Mouse (Mus musculus) common myeloid progenitor, adult 5-6 weeks (primary cell): ENCODE results near the gene St7l. TPM values are rescaled to one million over a fixed set of nuclear protein-coding genes. Genes with fewer than 3 reads are reported as not detected.
A peak's percentile ranks its signal among the peaks of the same experiment; 100 is the strongest.

Experiments used
- ATAC-seq: replicated peaks from 2 replicates; pipeline ENCODE4 v1.8.0; 2016; ENCODE audit warnings: low read depth, mild to moderate bottlenecking, moderate TSS enrichment, inconsistent platforms; ENCODE audit not compliant: poor library complexity, severe bottlenecking
- total RNA-seq: library from RNA; stranded (forward); fragments of 200-1000, 187-1606 nt; gene quantifications from 2 replicates; pipeline ENCODE4 v1.2.3, GENCODE M21; 2017

St7l gene
- total RNA-seq, 1 experiment from 2014 or later: 21.7 TPM

GRCm38 (mm10) chr3:104888585-104888984 lies 24.8 kb downstream of the St7l start:
- no peak for ATAC-seq

DNA sequence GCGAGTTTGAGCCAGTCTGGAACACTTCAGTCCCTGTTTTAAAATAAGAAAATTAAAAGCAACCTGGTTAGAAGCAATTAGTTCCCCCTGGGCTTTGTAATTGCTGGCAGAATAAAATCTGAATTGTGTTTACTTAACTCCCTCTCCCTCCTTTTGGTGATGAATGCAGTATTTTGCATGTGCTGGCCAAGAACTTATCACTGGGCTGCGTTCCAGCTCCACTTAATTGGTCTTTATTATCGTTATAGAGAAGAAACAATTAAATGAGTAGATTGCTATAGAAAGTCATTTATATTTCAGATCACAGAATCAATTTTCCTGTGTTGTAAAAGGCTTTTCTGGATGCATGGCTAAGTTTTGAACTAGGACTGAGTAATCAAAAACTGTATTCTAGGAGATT lies 32.3 kb downstream of the St7l start:
- no peak for ATAC-seq

DNA sequence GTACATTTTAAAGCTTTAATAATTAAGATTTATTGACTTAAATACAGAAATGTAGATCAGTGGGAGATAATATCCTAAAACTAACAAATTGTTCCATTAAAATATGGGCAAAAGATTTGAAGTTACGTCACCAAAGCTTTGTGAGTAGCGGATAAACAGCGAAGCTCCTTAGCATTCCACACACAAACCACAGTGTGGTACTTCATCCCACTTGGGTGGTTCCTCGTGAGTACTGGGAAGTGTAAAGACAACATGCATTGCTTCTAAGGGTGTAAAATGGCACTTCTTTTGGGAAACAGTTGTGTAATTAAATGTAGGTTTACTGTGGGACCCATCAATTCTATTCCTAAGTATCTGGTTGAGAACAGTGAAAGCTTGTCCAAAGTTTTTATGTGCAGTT lies 37.3 kb downstream of the St7l start:
- ATAC-seq: no peak

DNA sequence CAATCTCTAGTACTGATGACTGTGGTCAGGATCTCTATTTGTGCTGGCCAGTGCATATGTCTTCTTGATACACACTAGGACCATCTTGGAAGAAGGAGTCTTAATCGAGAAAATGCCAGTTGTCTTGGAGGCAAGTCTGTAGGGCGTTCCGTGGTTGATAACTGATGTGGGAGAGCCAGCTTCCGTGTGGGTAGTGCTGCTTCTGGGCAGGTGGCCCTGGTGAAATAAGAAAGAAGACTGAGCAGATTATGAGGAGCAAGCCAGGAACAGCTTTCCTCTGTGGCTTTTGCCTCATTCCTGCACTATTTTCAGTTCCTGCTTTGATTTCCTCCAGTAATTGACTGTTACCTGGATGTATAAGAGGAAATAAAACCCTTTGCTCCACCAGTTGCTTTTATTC lies 41.6 kb downstream of the St7l start:
- ATAC-seq: no peak

DNA sequence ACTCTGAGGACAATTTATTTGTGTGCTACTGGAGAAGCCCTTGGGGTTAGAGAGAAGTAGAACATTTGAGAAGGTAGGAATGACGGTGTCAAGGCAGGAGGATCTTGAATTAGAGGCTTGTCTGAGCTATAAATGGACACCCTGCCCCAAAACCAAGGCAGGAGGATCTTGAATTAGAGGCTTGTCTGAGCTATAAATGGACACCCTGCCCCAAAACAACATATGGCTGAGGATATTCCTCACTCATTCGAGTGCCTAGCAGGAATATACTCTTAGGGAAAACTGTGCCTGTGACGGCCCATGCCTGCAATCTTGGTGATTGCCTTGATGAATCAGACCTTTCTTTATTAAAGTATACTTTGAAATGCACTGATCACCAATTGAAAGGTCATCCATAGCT lies 42.2 kb downstream of the St7l start:
- no peak for ATAC-seq

GRCm38 (mm10) chr3:104909195-104909594 lies 45.4 kb downstream of the St7l start:
- no peak for ATAC-seq

DNA sequence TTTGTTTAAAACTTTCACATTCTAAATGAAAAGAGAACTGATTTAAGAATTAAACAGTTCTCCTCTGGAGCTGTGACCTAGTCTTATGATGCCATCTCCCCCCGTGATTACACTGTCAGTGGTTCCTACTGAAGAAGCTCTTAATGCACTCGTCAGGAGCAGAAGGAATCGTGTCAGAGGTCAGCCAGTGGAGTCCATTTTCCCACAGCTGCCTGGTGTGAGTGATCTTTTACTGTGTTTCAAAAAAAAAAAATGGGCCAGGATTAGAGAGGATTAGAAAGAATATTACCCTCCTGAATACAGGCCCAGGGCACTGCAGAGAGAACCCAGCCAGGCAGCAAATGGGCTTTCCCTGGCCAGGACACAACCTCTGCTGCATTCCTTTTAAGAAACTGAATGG lies 51.2 kb downstream of the St7l start:
- ATAC-seq: no peak

GRCm38 (mm10) chr3:104929385-104929784 lies 65.6 kb downstream of the St7l start:
- ATAC-seq: no peak

DNA sequence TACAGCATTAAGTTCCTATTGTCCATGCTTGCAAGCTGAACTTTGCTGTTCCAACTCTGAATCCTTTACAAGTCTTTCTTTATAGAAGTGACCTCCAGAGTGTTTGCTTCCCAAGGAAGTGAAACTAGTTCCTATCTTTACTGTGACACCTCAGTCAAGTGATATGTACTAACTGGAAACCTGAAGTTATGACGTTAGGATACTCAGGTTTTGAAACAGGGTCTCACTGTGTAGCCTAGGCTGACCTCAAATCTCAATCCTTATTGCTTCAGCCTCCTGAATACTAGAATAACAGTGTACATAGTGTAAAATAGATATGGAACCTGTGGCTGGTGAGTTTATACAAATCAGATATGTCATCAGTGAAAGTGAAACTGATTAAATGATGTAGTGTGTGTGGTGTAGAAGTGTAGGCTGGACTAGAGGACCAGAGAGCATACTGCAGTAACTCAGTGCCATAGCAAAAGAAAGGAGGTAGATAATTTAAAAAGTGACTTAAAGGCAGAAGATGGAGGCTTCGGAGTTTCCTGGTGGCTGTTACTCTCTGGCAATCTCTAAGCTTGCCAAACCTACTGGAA lies 74.0 kb downstream of the St7l start:
- ATAC-seq: peak; percentile 74

- no peak for ATAC-seq
Measured at GRCm38 (mm10) chr3:104938327-104938726, 74.5 kb downstream of the St7l start.

- no peak for ATAC-seq
Measured at GRCm38 (mm10) chr3:104940691-104941090, 76.9 kb downstream of the St7l start.

DNA sequence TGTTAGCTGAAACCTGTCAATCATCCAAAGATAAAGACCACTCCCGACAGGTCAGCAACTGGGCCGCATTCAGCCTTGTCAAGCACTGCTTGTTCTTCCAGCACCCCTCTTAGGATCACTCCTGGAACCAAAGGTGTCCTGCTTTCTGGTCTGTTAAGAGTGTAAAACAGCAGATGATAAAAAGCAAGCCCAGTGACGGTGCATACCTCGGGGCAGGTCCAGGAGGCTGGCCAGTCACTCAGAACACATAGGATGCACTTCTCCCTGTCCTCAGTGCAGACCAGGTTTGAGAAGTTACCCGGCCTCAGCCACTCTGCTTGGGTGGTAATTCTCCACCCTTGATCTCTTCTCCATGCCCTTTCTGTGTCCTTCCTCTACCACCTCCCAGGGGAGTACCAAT lies 78.9 kb downstream of the St7l start:
- no peak for ATAC-seq

DNA sequence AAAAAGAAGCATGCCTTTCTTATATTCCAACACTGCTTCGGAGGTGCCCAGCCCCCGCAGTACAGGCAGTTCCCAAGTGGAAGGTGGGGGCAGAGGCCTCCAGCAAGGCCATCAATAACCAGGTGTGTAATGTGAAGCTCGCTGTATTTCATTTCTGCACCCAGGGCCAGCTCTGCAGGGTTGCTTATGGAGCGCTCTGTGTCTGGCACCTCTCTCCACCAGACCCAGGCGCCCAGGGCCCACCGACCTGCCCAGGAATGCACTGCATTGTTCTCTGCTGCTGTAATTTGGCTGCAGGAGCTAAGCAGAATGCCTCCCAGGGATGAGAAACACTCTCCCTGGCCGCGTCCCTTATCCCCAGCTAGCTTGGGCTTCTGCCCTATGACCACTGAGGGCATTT lies 79.5 kb downstream of the St7l start:
- no peak for ATAC-seq

DNA sequence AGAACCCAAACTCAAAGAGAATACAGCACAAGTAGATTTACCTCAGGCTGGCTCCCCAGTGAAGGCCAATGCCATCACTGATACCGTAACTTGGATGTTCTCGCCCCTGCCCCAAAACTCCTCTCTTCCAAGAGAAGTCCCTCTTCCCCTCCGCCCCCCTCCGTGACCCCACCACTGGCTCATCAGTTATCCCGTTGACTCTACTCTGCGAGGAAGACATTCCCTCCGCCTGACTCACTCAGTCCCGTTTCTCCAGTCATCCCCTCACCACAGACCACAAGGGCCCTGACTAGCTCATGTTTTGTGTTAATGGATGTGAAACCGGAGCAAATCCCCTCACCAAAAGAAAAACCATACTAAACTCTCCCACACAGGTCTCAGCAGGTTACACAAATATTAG lies 81.1 kb downstream of the St7l start:
- no peak for ATAC-seq

DNA sequence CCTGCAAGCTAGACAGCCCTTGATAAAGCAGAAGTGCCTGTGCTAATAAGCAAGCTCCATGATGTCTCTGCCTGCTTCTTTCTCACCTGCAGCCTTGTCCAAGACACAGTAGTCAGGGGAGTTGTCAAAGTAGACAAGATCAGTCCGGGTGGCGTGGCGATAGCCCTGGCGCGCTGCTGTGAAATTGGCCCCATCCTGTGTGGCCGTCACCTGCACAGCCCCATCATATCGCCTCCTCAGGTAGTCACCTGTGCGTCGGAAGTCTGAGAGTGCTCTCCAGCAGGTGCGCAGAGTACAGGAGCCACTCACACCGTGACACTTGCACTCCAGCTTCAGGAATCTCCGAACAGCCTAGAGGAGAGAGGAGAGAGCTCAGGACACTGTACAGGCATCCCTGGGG lies 87.1 kb downstream of the St7l start:
- ATAC-seq: no peak

DNA sequence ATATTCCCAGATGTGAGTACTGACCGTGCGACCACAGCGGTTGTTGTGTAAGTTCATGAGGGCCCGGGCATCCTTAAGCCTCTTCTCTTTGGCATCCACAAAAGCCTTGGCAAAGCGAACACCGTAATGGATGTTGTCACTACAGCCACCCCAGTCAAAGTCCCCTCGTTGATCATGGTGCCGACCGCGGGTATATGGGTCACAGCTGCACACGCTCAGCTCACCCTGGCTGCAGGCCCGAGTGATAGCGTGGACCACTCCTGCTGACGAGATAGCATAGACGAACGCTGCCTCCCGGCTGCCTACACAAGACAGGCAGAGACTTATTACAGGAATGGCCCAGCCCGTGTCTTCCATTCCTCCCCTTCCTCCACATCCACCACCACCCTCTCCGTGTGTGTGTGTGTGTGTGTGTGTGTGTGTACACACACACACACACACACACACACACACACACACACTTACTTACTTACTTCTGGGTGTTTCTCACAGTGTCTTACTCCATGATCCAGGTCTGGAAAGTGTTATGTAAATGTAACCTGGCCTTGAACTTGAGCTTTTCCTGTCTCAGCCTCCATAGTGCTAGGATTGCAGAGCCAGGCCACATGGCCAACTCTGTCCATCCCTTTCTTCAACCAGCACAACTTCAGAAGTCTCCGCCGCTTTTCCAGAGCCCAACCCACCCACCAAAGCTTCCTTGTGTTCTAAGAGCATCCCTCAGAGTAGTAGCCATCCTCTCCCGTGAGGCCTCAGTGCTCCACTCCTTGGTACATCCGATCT lies 89.3 kb downstream of the St7l start:
- ATAC-seq: no peak

GRCm38 (mm10) chr3:104954137-104954536 lies 90.3 kb downstream of the St7l start:
- no peak for ATAC-seq

DNA sequence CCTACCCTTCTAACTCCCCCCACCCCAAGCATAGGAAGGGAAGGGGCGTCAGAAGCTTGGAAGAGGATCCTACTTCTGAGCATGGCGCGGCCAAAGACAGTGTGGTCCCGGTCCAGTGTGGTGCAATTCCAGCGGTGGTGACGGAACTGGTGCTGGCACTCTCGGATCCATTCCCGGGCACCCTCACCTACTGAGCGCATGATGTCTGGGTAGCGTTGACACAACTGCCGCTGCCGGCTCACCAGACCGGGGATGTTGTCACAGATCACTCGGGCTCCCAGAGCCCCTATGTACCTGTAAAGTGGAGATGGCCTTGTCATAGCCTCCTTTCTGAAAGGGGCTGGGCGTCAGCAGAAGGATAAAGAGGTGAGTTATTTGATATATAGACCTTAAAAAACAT lies 90.7 kb downstream of the St7l start:
- no peak for ATAC-seq

- ATAC-seq: no peak
Measured at GRCm38 (mm10) chr3:104956131-104956581, 92.4 kb downstream of the St7l start.

DNA sequence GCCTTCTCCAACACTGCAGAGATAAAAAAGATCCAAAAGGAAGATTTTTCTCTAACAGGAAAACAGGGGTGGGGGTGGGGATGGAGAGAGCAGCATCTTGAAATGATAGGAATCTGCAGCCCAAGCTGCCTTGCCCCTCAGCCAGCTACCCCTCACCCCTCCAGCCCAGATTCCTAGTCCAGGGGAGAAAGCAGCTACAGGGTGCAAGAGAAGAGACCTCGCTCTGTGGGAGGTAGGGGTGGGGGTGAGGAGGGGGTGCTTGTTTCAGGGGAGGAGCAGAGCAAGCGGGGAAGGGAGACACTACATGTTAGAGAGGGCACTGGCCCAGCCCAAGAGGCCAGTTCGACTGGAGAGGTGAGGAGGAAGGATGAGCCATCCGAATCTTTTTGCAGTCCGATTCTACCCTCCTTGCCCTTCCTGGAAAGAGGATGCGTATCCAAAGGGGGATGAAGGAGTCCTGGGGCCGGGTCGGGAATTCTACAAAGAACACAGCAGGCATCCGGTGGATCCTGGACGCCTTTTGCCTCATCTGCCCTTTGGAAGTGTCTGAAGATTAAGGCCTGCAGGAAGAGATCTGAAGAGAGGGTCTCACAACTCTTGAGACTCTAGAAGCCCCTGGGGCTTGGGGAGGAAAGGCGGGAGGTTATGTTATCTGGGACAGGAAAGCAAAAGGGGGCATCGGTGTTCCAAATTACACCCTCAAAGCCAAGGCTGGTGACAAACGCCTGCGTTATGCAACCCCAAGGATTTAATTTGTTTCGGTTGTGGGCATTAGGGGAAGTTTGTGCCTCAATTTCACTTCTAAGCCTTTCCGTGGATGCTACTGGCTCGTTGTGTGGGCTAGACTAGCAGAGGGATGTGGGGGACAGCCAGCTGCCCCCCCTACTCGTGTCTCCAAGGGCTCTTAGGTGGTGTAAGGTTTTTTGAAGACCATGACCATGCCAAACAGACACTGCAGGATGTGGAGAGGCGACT lies 96.5 kb downstream of the St7l start:
- peak; percentile 30 for ATAC-seq
